Mouse (Mus musculus): ENCODE measurements around the gene Ccr9.
A peak's percentile ranks its signal among the peaks of the same experiment; 100 is the strongest.
"Not testable (repeated sequence)": the region's sequence is repeated elsewhere in the genome, so short reads cannot be mapped to it uniquely, and the experiment has no call there.

Gene Ccr9

GRCm38 (mm10) chr9:123678327-123679105 is at the start of gene Ccr9, which contains the start of gene Slc6a20a:
TSS of gene Ccr9 (plus strand) at chr9:123678439.
TSS of gene Slc6a20a (minus strand) at chr9:123678885.
- DNase-seq, result peak; percentile 9 to 25

GRCm38 (mm10) chr9:123631666-123632065 is 46.6 kb upstream of the Ccr9 start:
- DNase-seq, result no peak

- DNase-seq, result no peak
Observed at GRCm38 (mm10) chr9:123632281-123632680, 46.0 kb upstream of the Ccr9 start, which contains the start of gene Slc6a20b. TSS of gene Slc6a20b (minus strand) at chr9:123632565.

DNA sequence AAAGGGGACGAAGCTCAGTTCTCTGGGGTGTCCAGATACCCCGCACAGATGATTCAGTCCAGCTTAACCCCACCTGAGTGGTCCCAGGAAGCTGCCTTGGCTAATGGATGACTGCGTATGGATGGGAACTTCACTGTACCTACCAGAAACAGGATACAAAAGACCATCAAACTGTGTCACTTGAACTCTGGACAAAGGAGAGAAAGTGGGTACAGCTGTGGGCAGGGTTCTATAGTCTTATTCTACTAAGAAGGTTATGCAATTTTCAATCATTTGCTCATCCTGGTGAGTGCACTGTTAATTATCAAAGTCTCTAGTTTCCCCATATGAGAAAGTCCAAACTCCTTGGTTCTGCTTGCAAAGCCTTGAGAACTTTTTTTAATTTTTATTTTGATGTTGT is 45.2 kb upstream of the Ccr9 start:
- no peak for DNase-seq

DNA sequence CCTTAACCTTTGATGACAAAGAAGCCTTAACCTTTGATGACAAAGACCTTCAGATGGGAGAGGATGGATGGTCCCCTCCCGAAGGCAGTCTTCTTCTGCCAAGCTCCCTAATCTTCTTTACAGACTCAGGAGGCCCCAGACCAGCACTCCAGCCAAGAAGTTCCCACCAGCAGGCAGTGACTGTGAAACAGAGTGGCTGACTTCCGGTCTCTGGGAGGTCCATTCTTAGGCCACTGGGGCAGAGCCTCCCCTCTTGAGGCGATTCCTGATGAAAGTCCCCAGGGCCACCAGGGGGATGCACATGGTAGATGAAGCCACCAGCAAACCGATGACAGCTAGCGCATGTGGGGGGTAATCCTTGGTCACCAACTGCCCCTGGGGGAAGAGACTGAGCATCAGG is 41.5 kb upstream of the Ccr9 start:
- DNase-seq, result no peak

DNA sequence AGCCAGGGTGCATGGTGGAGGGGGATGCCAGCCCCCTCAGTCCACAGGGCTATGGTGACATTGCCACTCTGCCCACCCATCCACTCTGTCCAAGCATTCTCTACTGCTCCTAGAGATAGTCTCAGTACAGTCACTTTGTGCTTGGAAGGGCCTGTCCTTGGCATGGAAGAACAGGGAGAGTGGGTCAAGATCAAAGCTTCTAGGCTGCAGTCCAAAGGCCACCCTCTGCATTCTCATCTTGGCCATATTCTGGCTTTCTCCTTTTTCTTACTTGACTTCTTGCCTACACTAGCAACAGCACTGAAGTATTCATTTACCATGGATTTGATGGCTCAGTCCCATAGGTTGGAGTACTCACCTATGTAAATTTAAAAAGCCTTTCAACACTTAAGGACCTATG is 40.0 kb upstream of the Ccr9 start:
- no peak for DNase-seq

DNA sequence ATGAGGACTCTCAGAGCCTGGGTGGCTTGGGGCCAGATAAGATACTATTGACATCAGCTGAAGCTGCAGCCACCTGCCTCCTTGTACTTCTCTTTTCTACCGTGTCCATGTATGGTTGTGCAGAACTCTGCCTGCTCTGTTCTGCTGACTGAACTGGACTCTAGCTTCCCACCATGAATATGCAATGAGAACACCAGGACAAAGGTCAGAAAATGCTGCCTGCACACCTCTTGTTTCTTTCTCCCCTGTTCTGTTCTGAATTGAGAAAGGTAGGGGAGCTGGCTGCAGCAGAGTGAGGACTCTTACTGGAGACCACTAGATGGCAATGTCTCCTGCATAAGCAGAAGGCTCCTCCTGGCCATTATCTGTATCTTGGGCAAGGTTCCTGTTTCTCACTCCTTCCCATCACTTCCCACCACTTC is 39.6 kb upstream of the Ccr9 start:
- peak in 1 of 2 experiments; percentile 9 for DNase-seq

- DNase-seq, result no peak
Observed at GRCm38 (mm10) chr9:123640106-123640505, 38.1 kb upstream of the Ccr9 start.

- DNase-seq, result no peak
Observed at GRCm38 (mm10) chr9:123649785-123650511, 28.3 kb upstream of the Ccr9 start.

GRCm38 (mm10) chr9:123651369-123651768 is 26.9 kb upstream of the Ccr9 start:
- DNase-seq, result no peak

GRCm38 (mm10) chr9:123657457-123657856 is 20.8 kb upstream of the Ccr9 start:
- DNase-seq, result no peak

DNA sequence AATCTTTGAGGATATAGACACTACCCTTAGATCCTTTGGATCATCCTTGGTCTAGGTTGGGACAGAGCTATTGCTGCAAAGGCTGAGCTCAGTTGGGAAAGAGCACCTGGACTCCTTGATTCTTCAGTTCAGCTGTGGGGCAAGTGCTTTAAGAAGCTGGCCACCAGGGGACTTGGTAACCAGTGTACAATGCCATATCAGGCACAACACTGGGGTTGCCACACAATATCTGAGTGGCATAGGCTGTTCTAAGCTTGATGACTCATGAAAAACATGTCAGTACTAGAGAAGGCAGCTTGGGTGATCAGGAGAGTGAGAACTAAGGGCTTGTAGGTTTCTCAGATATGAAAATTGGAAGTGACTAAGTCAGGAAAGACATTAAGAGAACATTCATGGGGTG is 19.3 kb upstream of the Ccr9 start:
- DNase-seq, result no peak

DNA sequence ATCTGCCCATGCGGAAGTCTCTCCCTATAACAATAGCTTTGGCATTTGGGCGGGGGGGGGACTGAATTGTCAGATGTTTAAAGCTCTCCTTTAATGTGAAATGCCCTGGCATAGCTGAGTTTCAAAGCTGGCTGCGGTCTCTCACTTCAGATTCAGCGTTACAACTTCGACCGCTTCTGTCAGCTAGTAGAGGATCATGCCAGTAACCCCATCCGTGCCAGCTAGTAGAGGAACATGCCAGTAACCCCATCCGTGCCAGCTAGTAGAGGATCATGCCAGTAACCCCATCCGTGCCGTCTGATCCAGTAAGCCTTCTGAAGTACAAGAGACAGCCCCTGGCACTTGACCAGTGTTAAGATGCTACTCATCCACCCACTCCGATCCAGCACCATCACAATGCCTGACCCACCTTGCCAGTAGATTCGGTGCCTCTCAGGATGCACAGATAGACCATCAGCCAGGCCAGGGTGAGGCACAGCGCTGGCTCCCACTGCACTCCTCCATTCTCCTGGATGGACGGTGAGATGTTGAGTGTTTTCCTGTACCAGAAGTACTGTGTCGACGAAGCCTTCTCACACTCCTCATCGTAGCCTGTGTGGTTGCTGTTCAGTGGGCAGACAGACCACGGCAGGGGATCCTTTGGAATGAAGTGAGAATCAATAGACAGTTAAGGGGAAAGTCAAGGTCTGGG is 18.1 kb upstream of the Ccr9 start:
- not testable (repeated sequence) for DNase-seq

GRCm38 (mm10) chr9:123665645-123666044 is 12.6 kb upstream of the Ccr9 start:
- peak in 1 of 2 experiments; percentile 48 for DNase-seq

GRCm38 (mm10) chr9:123679198-123679597 is 959 bp downstream of the Ccr9 start:
- DNase-seq, result no peak

DNA sequence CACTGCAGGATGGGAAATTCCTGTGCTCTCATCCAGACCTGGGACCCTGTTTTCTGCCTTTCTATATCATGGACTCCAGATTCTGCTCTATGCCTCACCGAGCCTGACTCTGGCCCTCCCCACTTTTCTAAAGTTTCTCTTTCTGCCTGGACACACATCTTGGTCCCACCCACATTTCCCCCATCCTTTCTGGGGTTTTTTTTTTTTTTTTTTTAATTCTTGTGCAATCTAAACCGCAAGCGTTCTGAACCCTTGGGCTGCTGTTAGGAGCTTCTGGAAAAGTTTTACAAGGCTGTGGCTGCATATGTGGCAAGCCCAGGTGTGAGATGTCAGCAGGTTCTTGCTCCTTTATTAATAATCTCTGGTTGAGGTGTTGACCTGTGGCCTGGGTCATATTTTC is 5.5 kb downstream of the Ccr9 start:
- no peak for DNase-seq

DNA sequence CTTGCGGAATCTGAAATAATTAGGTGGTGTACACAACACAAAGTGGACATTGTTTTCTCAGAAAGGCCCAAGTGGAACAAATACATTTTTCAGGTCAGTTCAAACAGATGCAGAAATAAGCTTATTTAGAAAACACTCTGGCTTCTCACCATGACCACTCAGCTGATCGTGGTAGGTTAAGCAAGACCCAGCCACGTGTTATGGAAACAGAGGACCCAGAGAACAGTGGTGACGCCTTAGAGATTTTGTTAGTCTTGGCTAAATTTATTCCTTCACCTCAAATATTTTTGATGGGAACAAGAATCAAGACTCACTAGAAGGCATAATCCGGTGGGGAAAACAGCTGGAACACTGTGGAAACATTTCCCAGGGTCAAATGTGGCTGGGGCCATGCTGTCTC is 8.0 kb downstream of the Ccr9 start:
- DNase-seq, result no peak

GRCm38 (mm10) chr9:123688227-123688626 is 10.0 kb downstream of the Ccr9 start:
- no peak for DNase-seq

DNA sequence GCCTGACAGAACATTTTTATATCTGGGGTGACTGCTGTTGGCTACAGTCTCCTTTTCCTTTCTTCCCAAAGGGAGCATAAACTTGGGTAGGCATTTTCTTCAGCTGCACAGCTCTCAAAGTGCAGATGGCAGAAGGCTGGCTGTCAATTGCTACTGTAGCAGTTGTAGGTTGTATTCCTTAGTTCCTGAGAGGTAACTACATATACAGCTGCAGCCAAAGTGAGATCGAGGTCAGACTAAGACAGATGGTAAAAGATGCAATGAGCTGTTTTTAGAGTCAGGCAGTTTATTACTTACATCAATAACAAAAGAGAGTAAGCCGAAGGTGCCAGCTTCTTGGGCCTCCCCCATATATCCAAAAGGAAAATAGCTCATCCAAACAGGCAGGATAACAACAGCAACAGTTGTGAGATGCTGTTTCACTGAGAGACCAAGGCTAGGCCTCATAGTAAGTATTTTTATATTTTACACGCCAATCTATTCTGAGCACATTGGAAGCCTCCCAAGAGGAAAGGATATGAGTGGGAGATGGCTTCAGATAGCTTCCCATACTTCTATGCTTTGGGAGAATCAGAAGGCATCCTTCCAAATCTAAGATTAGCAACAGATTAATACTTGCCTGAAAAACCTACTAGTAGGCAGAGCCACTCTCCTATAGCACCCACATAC is 17.5 kb downstream of the Ccr9 start:
- DNase-seq, result no peak

- no peak for DNase-seq
Observed at GRCm38 (mm10) chr9:123701822-123702221, 23.6 kb downstream of the Ccr9 start.

DNA sequence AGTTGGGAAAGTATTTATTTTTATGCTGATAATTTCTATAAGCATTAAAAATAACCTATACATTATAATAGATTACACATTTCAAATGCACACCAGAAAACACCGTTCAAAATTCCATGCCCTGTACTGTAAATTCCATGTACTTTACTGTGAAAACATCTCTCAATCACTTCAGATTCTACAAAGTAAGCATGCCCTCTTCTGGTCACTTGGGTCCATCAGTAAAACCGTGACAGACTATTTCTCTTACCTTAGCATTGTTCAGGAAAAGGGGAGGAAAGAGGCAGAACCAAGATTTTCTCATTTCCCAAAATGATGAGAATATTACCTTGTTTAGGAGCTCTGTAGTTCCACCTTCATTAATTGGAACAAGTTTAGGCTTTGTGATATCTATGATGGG is 31.0 kb downstream of the Ccr9 start:
- no peak for DNase-seq

DNA sequence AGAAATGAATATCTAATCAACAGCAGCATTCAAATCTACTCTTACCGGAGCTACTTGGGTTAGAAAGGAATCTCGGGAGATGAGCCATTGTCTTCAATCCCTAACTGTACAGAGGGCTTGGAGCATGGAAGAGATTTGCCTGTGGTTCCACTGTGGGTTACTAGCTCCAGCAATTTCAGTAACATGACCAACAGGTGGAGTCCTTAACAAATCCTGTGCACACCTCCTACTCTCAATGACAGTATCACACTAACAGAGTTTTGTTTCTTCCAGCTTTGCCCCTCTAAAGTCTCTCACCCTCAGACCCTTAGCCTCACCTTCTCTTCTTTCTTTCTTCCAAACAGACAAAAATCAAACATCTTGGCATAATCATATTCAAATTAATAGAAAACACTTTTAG is 34.9 kb downstream of the Ccr9 start:
- no peak for DNase-seq

- DNase-seq, result no peak
Observed at GRCm38 (mm10) chr9:123716301-123716700, 38.1 kb downstream of the Ccr9 start.

All from lung, postnatal 4 days (tissue).